Mouse (Mus musculus): ENCODE measurements around the gene Glis1.

- TF ChIP-seq MAFK (IDR thresholded peaks at IDR 0.05; ENCODE audit: insufficient read depth, low read depth, low read length) (no peak), CHD2 (IDR thresholded peaks at IDR 0.05; ENCODE audit: low read depth, low read length) (no peak), ZC3H11A (IDR thresholded peaks at IDR 0.05; ENCODE audit: borderline replicate concordance, low read depth, low read length) (no peak)
Measured at GRCm38 (mm10) chr4:107637670-107638069, 203.3 kb downstream of the Glis1 start.

All from ES-E14 (cell line).